Mouse (Mus musculus): Measurements from ENCODE around the gene Cmya5.

The Cmya5 gene

DNA sequence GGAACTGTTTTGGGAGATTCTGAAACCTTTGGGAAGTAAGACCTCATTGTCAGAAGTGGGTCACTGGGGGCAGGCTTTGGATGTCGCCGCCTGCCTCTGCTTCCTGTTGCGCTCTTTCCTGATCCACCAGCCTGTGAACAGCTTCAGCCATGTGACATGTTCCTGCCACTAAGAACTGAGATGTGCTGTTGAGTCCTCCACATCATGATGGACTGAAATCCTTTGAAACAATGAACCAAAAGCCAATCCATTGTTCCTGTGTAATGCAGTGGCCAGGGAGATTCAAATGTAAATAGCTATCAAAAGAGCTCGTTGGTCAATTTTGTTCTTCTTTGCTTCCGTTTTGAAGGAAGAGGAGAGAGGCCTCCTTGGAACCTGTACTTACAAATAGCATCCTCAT is 151.7 kb downstream of the Cmya5 start:
- DNase-seq (ENCODE audit: low read depth, low spot score): peak; percentile 61
